Mouse (Mus musculus): ENCODE measurements around the gene Slc38a8.

- TF ChIP-seq POLR2A (IDR thresholded peaks at IDR 0.05; ENCODE audit: insufficient read length, low read depth) (no peak), USF1 (IDR thresholded peaks at IDR 0.05; ENCODE audit: low read depth) (no peak), SRF (IDR thresholded peaks at IDR 0.05; ENCODE audit: control insufficient read depth, insufficient read length, low read depth) (no peak), MYOD1 (IDR thresholded peaks at IDR 0.05; ENCODE audit: control insufficient read depth in 1 of 3, insufficient read length in 2 of 3, low read depth in 2 of 3) (no peak), POLR2AphosphoS2 (IDR thresholded peaks at IDR 0.05; ENCODE audit: insufficient read length, low read depth) (no peak), TCF3 (IDR thresholded peaks at IDR 0.05; ENCODE audit: insufficient read length, low read depth) (no peak)
Observed at GRCm38 (mm10) chr8:119502111-119502510, 613 bp upstream of the Slc38a8 start.

Measured in myocyte (in vitro differentiated cells).